Comparison of ENCODE assay signal across 24 mouse cellular contexts in the genomic region with DNA sequence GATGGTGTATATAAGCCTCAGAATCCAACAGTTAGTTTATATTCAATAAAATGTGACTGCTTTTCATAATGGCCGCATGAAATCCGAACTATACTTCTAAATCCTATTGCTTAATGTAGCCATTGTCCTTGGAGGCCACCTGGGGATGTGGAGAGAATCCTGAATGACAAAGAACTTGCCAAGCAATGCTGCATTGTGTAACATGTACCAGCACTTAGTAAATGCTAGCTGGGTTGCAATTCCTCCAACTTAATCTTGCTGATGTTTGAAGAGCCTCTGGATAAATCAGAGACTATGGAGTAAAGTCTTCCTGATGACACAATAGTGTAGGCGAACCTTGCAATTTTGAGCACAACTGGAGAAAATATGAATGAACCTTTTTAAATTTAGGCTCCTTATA.
"Had no signal": no experiment of that assay in that cellular context is flagged by ENCODE, and none has a peak within 500 bp of the region (broad histone marks: within the 10 kb centered on the region; RNA-seq: fewer than 3 reads in every experiment).

No protein-coding gene starts in this region.

- H3K27ac ChIP-seq: kidney, embryonic 15.5 days; limb, embryonic 10.5 days; limb, embryonic 13.5 days; liver, embryonic 12.5 days; liver, embryonic 15.5 days; midbrain, embryonic 12.5 days; midbrain, embryonic 15.5 days; neural tube, embryonic 12.5 days; neural tube, embryonic 15.5 days; stomach, postnatal 0 days had no signal

- H3K4me3 ChIP-seq: kidney, embryonic 15.5 days; limb, embryonic 10.5 days; limb, embryonic 13.5 days; liver, embryonic 12.5 days; liver, embryonic 15.5 days; midbrain, embryonic 12.5 days; midbrain, embryonic 15.5 days; neural tube, embryonic 12.5 days; neural tube, embryonic 15.5 days had no signal

- ATAC-seq: liver, embryonic 12.5 days; midbrain, embryonic 15.5 days had no signal

- H3K27me3 ChIP-seq: kidney, embryonic 15.5 days; limb, embryonic 13.5 days; liver, embryonic 12.5 days; liver, embryonic 15.5 days; midbrain, embryonic 12.5 days; midbrain, embryonic 15.5 days; neural tube, embryonic 12.5 days; neural tube, embryonic 15.5 days had no signal

- DNase-seq: kidney, adult 11 months; kidney, adult 8-10 months; kidney, postnatal 14 days; kidney, postnatal 4 days; layer of hippocampus, postnatal 36 days; liver; lung, adult 2 months; lung, postnatal 14 days; lung, postnatal 4 days; right cerebral cortex, adult 18-20 months; right cerebral cortex, postnatal 14 days; right cerebral cortex, postnatal 4 days; thymus, adult 2 months; thymus, postnatal 14 days had no signal

- H3K4me2 ChIP-seq: kidney, embryonic 15.5 days; limb, embryonic 13.5 days; liver, embryonic 12.5 days; liver, embryonic 15.5 days; midbrain, embryonic 12.5 days; midbrain, embryonic 15.5 days; neural tube, embryonic 12.5 days; neural tube, embryonic 15.5 days had no signal

- H3K36me3 ChIP-seq: kidney, embryonic 15.5 days; limb, embryonic 10.5 days; limb, embryonic 13.5 days; liver, embryonic 12.5 days; liver, embryonic 15.5 days; midbrain, embryonic 12.5 days; midbrain, embryonic 15.5 days; neural tube, embryonic 12.5 days; neural tube, embryonic 15.5 days had no signal

- H3K9me3 ChIP-seq: kidney, embryonic 15.5 days; limb, embryonic 10.5 days; limb, embryonic 13.5 days; liver, embryonic 12.5 days; liver, embryonic 15.5 days; midbrain, embryonic 12.5 days; midbrain, embryonic 15.5 days; neural tube, embryonic 12.5 days; neural tube, embryonic 15.5 days had no signal

- H3K9ac ChIP-seq: kidney, embryonic 15.5 days; limb, embryonic 13.5 days; liver, embryonic 12.5 days; liver, embryonic 15.5 days; midbrain, embryonic 12.5 days; midbrain, embryonic 15.5 days; neural tube, embryonic 12.5 days; neural tube, embryonic 15.5 days had no signal
